Mouse (Mus musculus) heart, adult 2 months (tissue): ENCODE results near the gene Scgb1a1. TPM values are rescaled to one million over a fixed set of nuclear protein-coding genes. Genes with fewer than 3 reads are reported as not detected.
A peak's percentile ranks its signal among the peaks of the same experiment; 100 is the strongest.

Experiments
- DNase-seq, 2 experiments: peaks; one replicate each; pipeline ENCODE4 v3.0.0; 2021
- H3K27ac ChIP-seq: fragments of 200-600 bp; 2 replicates; pipeline ENCODE4 v1.8.1; 2022
- H3K27me3 ChIP-seq: fragments of 200-500 bp; 2 replicates; pipeline ENCODE4 v1.6.1; 2012; ENCODE audit warnings: mild to moderate bottlenecking, low read length, inconsistent platforms, mixed read lengths; ENCODE audit not compliant: control insufficient read depth, insufficient read depth
- H3K36me3 ChIP-seq: fragments of 200-500 bp; 2 replicates; pipeline ENCODE4 v1.6.1; 2012; ENCODE audit warnings: low read length, inconsistent platforms; ENCODE audit not compliant: control insufficient read depth, insufficient read depth
- H3K4me1 ChIP-seq: fragments of 200-500 bp; 2 replicates; pipeline ENCODE4 v1.6.1; 2011; ENCODE audit warnings: low read length; ENCODE audit not compliant: control insufficient read depth, insufficient read depth
- H3K4me3 ChIP-seq: fragments of 200-600 bp; 2 replicates; pipeline ENCODE4 v1.8.1; 2022
- H3K79me2 ChIP-seq: fragments of 200-500 bp; replicated peaks from 2 replicates; pipeline ENCODE4 v1.6.1; 2012; ENCODE audit warnings: mild to moderate bottlenecking, inconsistent platforms, low read length, moderate library complexity, mixed read lengths; ENCODE audit not compliant: control insufficient read depth, insufficient read depth
- H3K9ac ChIP-seq: fragments of 200-500 bp; 2 replicates; pipeline ENCODE4 v1.6.1; 2012; ENCODE audit warnings: low read depth, mild to moderate bottlenecking, control low read depth, inconsistent platforms, low read length, mixed read lengths
- CTCF ChIP-seq: fragments of 200-600 bp; IDR thresholded peaks from 2 replicates; pipeline ENCODE4 v1.8.1; 2022; ENCODE audit warnings: antibody characterized with exemption, mild to moderate bottlenecking, moderate library complexity
- EP300 ChIP-seq: fragments of 200-500 bp; IDR thresholded peaks from 2 replicates; pipeline ENCODE4 v1.6.1; 2011; ENCODE audit warnings: low read depth, low read length, control low read depth; ENCODE audit not compliant: insufficient read depth
- POLR2A ChIP-seq: fragments of 200-500 bp; IDR thresholded peaks from 2 replicates; pipeline ENCODE4 v1.6.1; 2011; ENCODE audit warnings: mild to moderate bottlenecking, low read depth, low read length, control low read depth; ENCODE audit not compliant: insufficient read depth
- WGBS: fragments of 180-500 bp; shearing (Covaris S2); methylation state at CpG from one replicate; pipeline ENCODE4 v1.1.7; 2018; 5-methylcytosine and 5-hydroxymethylcytosine counted together
- intact Hi-C: fragments of 180-260 bp; cut with DNase I; formaldehyde crosslinking; loops from one replicate; pipeline ENCODE4 v1.15.1; 2025
- polyA plus RNA-seq: library from polyadenylated mRNA; depleted of rRNA; stranded (reverse); fragments of >200 nt; gene quantifications from 2 replicates; pipeline ENCODE4 v1.2.3, GENCODE M21; 2012; rRNA removed
- total RNA-seq, 2 experiments: library from RNA; stranded (reverse); gene quantifications; 2 replicates each; pipeline ENCODE4 v1.2.3; 2021

Gene Scgb1a1
- total and polyA plus RNA-seq, 3 experiments = 0.73 to 2,957 TPM; not detected in 1

DNA sequence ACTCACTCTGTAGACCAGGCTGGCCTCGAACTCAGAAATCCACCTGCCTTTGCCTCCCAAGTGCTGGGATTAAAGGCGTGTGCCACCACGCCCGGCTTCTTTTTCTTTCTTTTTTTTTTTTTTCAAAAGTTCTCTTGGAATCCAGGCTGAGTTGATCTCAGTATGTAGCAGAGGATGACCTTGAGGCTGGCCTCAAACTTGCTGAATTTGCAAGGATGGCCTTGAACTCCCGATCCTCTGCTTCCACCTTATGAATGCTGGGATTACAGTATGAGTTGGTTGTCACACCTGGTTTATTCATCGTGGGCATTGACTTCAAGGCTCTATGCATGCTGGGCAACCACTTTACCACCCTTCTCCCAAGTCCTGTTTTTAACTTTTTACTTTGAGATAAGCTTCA, 47.1 kb downstream of the Scgb1a1 start:
- H3K4me1 ChIP-seq = 0 out of 2 replicates have a peak, but pooled peaks cover 2% of the 10 kb centered on the region
- H3K9ac ChIP-seq = no peak overlapping the region
- 88% methylated on average over 6 of the region's 6 CpGs for WGBS
- no peaks in the 10 kb centered on the region for H3K79me2 ChIP-seq
- no peak overlapping the region for H3K4me3 ChIP-seq
- H3K36me3 ChIP-seq = no peaks in the 10 kb centered on the region
- no peaks in the 10 kb centered on the region for H3K27me3 ChIP-seq
- no peak for DNase-seq
- no peak for TF ChIP-seq EP300
- H3K27ac ChIP-seq = no peak overlapping the region
- intact Hi-C loops = no loop called here

DNA sequence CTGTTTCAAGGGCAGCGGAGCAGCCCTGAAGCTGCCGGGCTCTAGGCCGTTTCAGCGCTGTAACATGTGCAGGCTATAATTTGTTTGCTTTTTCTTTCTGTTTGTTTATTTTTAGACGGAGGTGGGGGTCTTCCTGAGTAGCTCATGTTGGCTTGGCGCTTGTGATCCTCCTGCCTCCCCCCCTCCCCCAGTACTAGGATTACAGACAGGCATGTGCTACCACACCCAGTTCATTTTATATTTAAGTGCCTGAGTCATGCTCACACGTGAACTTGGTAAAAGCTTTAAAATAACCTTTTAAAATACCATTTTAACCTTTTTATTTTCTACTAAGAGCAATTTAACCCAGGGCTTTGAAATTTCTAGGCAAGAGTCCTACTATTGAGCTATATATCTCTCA, 47.8 kb downstream of the Scgb1a1 start:
- intact Hi-C loops = no loop called here
- Histone ChIP-seq H3K27ac (no peak overlapping the region), H3K4me1 (peaks cover 2% of the 10 kb centered on the region; the same call in 1 of the 2 replicates), H3K27me3 (no peaks in the 10 kb centered on the region), H3K4me3 (no peak overlapping the region), H3K9ac (no peak overlapping the region), H3K79me2 (no peaks in the 10 kb centered on the region), H3K36me3 (no peaks in the 10 kb centered on the region)
- 54% methylated on average over 7 of the region's 7 CpGs for WGBS
- TF ChIP-seq EP300 (no peak), CTCF (no peak), POLR2A (no peak)
- DNase-seq = no peak

DNA sequence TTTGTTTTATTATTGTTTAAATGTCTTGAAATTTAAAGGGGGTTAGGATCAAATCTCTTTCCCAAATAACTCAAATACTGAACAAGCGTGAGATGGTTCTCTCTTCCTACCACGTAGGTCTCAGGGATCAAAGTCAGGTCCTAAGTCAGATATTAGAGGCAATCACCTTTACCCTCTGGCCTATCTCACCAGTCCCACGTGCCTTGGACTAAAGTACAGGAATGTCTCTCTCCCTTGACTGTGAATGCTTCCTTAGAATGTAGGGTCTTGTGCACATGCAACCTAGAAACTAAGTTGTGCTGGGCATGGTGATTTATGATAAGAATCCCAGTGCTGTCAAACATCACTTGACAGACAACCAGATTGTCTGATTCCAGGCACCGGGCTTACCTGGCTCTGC, 48.5 kb downstream of the Scgb1a1 start:
- WGBS = 73% methylated on average over 4 of the region's 4 CpGs

DNA sequence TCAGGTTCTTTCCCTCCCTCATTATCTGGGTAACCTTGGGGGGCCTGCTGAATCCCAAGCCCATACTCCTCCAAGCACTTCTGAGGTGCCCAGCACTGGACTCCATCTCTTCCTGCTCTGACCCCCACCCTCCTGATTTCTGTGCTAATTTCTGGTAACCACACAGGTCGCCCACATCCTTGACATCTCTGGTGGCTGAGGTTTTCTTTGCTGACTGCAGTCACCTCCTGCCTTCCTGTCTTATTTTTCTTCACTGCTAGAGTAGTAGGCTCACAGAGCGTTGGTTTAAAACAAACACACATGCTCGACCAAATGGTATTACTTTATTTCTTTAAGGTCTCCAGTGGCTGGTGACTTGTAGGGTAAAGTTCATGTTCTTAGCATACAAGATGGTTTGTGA, 49.6 kb downstream of the Scgb1a1 start:
- Histone ChIP-seq H3K27me3 (no peaks in the 10 kb centered on the region), H3K36me3 (peaks cover 3% of the 10 kb centered on the region), H3K9ac (no peak overlapping the region), H3K4me3 (no peak overlapping the region), H3K79me2 (no peaks in the 10 kb centered on the region), H3K4me1 (peaks cover 13% of the 10 kb centered on the region), H3K27ac (no peak overlapping the region)
- no peak for TF ChIP-seq POLR2A
- no peak for TF ChIP-seq EP300
- TF ChIP-seq CTCF = no peak
- intact Hi-C loops = no loop called here
- no peak for DNase-seq
- 67% methylated on average over 3 of the region's 3 CpGs for WGBS

More for the DNA sequence above, 48.5 kb downstream of the Scgb1a1 start:
- H3K36me3 ChIP-seq = peaks cover 3% of the 10 kb centered on the region
- TF ChIP-seq EP300 = no peak
- H3K9ac ChIP-seq = no peak overlapping the region
- H3K4me3 ChIP-seq = no peak overlapping the region
- intact Hi-C loops = no loop called here
- H3K79me2 ChIP-seq = no peaks in the 10 kb centered on the region
- peaks cover 6% of the 10 kb centered on the region for H3K4me1 ChIP-seq
- H3K27me3 ChIP-seq = no peaks in the 10 kb centered on the region
- no peak overlapping the region for H3K27ac ChIP-seq
- no peak for DNase-seq

DNA sequence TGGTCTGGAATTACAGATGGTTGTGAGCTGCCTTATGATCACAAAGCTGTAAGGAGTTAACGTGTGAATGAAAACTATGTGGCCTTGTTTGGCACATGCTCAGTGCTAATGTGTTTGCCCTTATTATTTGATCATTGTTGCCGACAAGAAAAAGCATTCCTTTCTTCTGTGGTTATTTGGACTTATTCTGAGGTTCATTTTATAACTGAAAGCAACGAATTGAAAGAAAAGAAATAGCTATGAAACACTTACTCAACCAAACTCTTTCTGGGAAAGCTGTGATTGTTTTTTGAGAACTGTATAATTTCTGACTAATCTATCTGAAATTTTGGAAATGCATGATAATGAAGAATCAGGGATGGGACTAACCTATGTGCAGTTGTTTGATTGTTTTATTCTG, 52.7 kb downstream of the Scgb1a1 start:
- H3K36me3 ChIP-seq = peaks cover 3% of the 10 kb centered on the region
- TF ChIP-seq EP300 (no peak), CTCF (no peak), POLR2A (no peak)
- no peak for DNase-seq
- 65% methylated on average over 3 of the region's 3 CpGs for WGBS
- no peaks in the 10 kb centered on the region for H3K79me2 ChIP-seq
- no peak overlapping the region for H3K9ac ChIP-seq
- intact Hi-C loops = no loop called here
- H3K4me1 ChIP-seq = peaks cover 18% of the 10 kb centered on the region
- no peaks in the 10 kb centered on the region for H3K27me3 ChIP-seq
- no peak overlapping the region for H3K4me3 ChIP-seq
- H3K27ac ChIP-seq = peak overlapping the region; percentile 18

DNA sequence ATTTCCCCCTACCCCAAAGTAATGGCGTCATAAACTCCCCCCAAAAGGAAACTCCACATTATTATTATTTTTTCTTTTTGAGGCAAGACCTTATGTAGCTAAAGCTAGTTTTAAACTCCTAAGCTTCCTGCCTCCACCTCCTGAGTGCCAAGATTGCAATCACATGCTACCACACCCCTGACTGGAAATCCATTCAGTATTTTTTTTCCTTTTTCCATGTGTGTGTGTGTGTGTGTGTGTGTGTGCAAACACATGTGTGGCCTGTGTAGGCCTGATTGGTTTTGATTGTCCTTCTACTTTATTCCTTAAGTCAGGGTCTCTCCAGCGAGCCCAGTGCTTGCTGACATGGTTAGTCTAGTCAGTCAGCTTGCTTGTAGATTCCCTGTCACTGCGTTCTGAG, 53.3 kb downstream of the Scgb1a1 start:
- peaks cover 16% of the 10 kb centered on the region for H3K4me1 ChIP-seq
- 71% methylated on average over 3 of the region's 3 CpGs for WGBS
- no peaks in the 10 kb centered on the region for H3K79me2 ChIP-seq
- 0 out of 2 replicates have a peak overlapping the region, but pooled peaks have one; percentile 12 for H3K9ac ChIP-seq
- no peak for DNase-seq
- H3K4me3 ChIP-seq = no peak overlapping the region
- peak overlapping the region; percentile 71 for H3K27ac ChIP-seq
- intact Hi-C loops = no loop called here
- no peaks in the 10 kb centered on the region for H3K27me3 ChIP-seq
- peaks cover 3% of the 10 kb centered on the region for H3K36me3 ChIP-seq
- TF ChIP-seq EP300 (no peak), POLR2A (no peak), CTCF (no peak)

Other genes with a start within 250 kb of the Scgb1a1 start
- not detected for gene Gng3, start 248.8 kb downstream of the Scgb1a1 start, total RNA-seq
- 0.23 and 0.35 TPM in 2 replicates for gene Gng3, start 248.8 kb downstream of the Scgb1a1 start, polyA plus RNA-seq
- gene Lrrn4cl, start 237.2 kb downstream of the Scgb1a1 start, total RNA-seq = 1 to 10 TPM; 2.6 to 3.7 TPM
- gene Lrrn4cl, start 237.2 kb downstream of the Scgb1a1 start, polyA plus RNA-seq = 3.8 and 5.7 TPM in 2 replicates
- gene Ubxn1, start 216.5 kb downstream of the Scgb1a1 start, total RNA-seq = 100 to 1,000 TPM; 108 to 135 TPM
- gene Ubxn1, start 216.5 kb downstream of the Scgb1a1 start, polyA plus RNA-seq = 60.7 and 62.2 TPM in 2 replicates
- gene Uqcc3, start 207.0 kb downstream of the Scgb1a1 start, total RNA-seq = 10 to 100 TPM; 49.9 to 56.5 TPM
- gene Uqcc3, start 207.0 kb downstream of the Scgb1a1 start, polyA plus RNA-seq = 43.7 and 48.6 TPM in 2 replicates
- gene Lbhd1, start 204.2 kb downstream of the Scgb1a1 start, total RNA-seq = 1 to 10 TPM; 4.2 to 5.2 TPM
- 1.1 and 1.3 TPM in 2 replicates for gene Lbhd1, start 204.2 kb downstream of the Scgb1a1 start, polyA plus RNA-seq
- gene Gm49403, start 204.0 kb downstream of the Scgb1a1 start, total RNA-seq = not detected
- gene Gm49403, start 204.0 kb downstream of the Scgb1a1 start, polyA plus RNA-seq = not detected in 2 replicates
- 10 to 100 TPM; 15.6 to 21.0 TPM for gene 1810009A15Rik, start 199.1 kb downstream of the Scgb1a1 start, total RNA-seq
- 10.1 and 10.5 TPM in 2 replicates for gene 1810009A15Rik, start 199.1 kb downstream of the Scgb1a1 start, polyA plus RNA-seq
- 1 to 10 TPM in 1 of 2 experiments, under 1 TPM in 1; 0.57 to 3.2 TPM for gene Gm49416, start 199.0 kb downstream of the Scgb1a1 start, total RNA-seq
- 1.2 and 1.3 TPM in 2 replicates for gene Gm49416, start 199.0 kb downstream of the Scgb1a1 start, polyA plus RNA-seq
- gene Ints5, start 195.0 kb downstream of the Scgb1a1 start, total RNA-seq = 10 to 100 TPM; 10.6 to 12.6 TPM
- 10.8 and 13.5 TPM in 2 replicates for gene Ints5, start 195.0 kb downstream of the Scgb1a1 start, polyA plus RNA-seq
- gene Ganab, start 189.9 kb downstream of the Scgb1a1 start, total RNA-seq = 10 to 100 TPM; 50.3 to 52.5 TPM
- 54.5 and 90.0 TPM in 2 replicates for gene Ganab, start 189.9 kb downstream of the Scgb1a1 start, polyA plus RNA-seq
- gene B3gat3, start 167.6 kb downstream of the Scgb1a1 start, total RNA-seq = 10 to 100 TPM; 35.4 to 42.3 TPM
- 59.4 and 61.2 TPM in 2 replicates for gene B3gat3, start 167.6 kb downstream of the Scgb1a1 start, polyA plus RNA-seq
- gene Rom1, start 158.6 kb downstream of the Scgb1a1 start, total RNA-seq = 10 to 100 TPM; 21.8 to 23.1 TPM
- 24.9 and 30.7 TPM in 2 replicates for gene Rom1, start 158.6 kb downstream of the Scgb1a1 start, polyA plus RNA-seq
- 1 to 10 TPM; 7.0 to 9.7 TPM for gene Eml3, start 158.4 kb downstream of the Scgb1a1 start, total RNA-seq
- 17.6 and 18.4 TPM in 2 replicates for gene Eml3, start 158.4 kb downstream of the Scgb1a1 start, polyA plus RNA-seq
- gene Mta2, start 146.1 kb downstream of the Scgb1a1 start, total RNA-seq = 10 to 100 TPM; 29.0 to 32.1 TPM
- gene Mta2, start 146.1 kb downstream of the Scgb1a1 start, polyA plus RNA-seq = 13.1 and 15.6 TPM in 2 replicates
- gene Tut1, start 134.1 kb downstream of the Scgb1a1 start, total RNA-seq = 1 to 10 TPM; 8.5 to 9.4 TPM
- 7.2 and 10.6 TPM in 2 replicates for gene Tut1, start 134.1 kb downstream of the Scgb1a1 start, polyA plus RNA-seq
- 100 to 1,000 TPM; 224 to 260 TPM for gene Eef1g, start 120.9 kb downstream of the Scgb1a1 start, total RNA-seq
- 191 and 291 TPM in 2 replicates for gene Eef1g, start 120.9 kb downstream of the Scgb1a1 start, polyA plus RNA-seq
- 100 to 1,000 TPM; 299 to 348 TPM for gene Ahnak, start 98.7 kb downstream of the Scgb1a1 start, total RNA-seq
- gene Ahnak, start 98.7 kb downstream of the Scgb1a1 start, polyA plus RNA-seq = 23.0 and 42.5 TPM in 2 replicates
- gene Asrgl1, start 47.7 kb upstream of the Scgb1a1 start, total RNA-seq = 10 to 100 TPM; 28.2 to 31.1 TPM
- gene Asrgl1, start 47.7 kb upstream of the Scgb1a1 start, polyA plus RNA-seq = 8.8 and 11.5 TPM in 2 replicates